Mouse (Mus musculus): ENCODE results near the gene Polr2b. TPM values are rescaled to one million over a fixed set of nuclear protein-coding genes. Genes with fewer than 3 reads are reported as not detected.

Polr2b gene
- polyA plus RNA-seq, 1 experiment from 2014 or later, result 62.5 TPM

Small RNAs within 50 kb of the gene (microRNA-seq; reads per million reads assigned to microRNA genes)
- gene Mir5098, result not detected

Other genes starting within 250 kb of the Polr2b start
- gene Hopx, start 195.0 kb upstream of the Polr2b start, polyA plus RNA-seq (2015; fragmentation: Nextera tagmentation; extraction: Ambion mirVana), result 0.78 and 0.88 TPM in 2 replicates
- gene Spink2, start 98.7 kb upstream of the Polr2b start, polyA plus RNA-seq (2015; fragmentation: Nextera tagmentation; extraction: Ambion mirVana), result 0.41 and 0.48 TPM in 2 replicates
- gene Rest, start 44.7 kb upstream of the Polr2b start, polyA plus RNA-seq (2015; fragmentation: Nextera tagmentation; extraction: Ambion mirVana), result 4.8 and 4.9 TPM in 2 replicates
- gene Noa1, start 63 bp upstream of the Polr2b start, polyA plus RNA-seq (2015; fragmentation: Nextera tagmentation; extraction: Ambion mirVana), result 36.2 and 36.5 TPM in 2 replicates
- gene Igfbp7, start 97.9 kb downstream of the Polr2b start, polyA plus RNA-seq (2015; fragmentation: Nextera tagmentation; extraction: Ambion mirVana), result 57.9 and 59.4 TPM in 2 replicates

Data from midbrain, embryonic 16.5 days (tissue).